Mouse (Mus musculus): Measurements from ENCODE around the gene Gm38392. TPM values are rescaled to one million over a fixed set of nuclear protein-coding genes. Genes with fewer than 3 reads are reported as not detected.

The Gm38392 gene
- polyA plus RNA-seq, 1 experiment from 2014 or later = not detected

DNA sequence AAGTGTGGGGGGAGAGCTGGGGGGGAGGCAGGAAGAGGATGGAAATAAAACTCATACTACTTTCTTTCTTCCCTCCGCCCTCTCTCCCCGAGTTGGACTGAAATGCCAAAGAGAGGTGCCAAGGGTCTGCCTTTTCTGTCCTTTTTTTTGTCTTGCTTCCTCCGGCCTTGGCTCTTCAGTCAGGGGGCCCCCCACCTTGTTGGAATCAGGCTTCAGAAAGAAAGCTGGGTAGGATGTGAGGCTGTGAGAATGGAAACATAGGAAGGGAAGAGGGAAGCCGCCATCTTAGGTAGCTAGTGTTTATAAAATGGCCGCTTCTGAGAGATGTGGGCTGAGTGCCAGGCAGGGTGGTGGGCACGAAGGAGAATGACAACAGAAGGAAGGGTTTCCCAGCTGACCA, 64.6 kb downstream of the Gm38392 start:
- no peak overlapping the region for H3K4me3 ChIP-seq
- no peaks in the 10 kb centered on the region for H3K9me3 ChIP-seq (replicated peaks)
- WGBS = 77% methylated on average over 6 of the region's 6 CpGs

DNA sequence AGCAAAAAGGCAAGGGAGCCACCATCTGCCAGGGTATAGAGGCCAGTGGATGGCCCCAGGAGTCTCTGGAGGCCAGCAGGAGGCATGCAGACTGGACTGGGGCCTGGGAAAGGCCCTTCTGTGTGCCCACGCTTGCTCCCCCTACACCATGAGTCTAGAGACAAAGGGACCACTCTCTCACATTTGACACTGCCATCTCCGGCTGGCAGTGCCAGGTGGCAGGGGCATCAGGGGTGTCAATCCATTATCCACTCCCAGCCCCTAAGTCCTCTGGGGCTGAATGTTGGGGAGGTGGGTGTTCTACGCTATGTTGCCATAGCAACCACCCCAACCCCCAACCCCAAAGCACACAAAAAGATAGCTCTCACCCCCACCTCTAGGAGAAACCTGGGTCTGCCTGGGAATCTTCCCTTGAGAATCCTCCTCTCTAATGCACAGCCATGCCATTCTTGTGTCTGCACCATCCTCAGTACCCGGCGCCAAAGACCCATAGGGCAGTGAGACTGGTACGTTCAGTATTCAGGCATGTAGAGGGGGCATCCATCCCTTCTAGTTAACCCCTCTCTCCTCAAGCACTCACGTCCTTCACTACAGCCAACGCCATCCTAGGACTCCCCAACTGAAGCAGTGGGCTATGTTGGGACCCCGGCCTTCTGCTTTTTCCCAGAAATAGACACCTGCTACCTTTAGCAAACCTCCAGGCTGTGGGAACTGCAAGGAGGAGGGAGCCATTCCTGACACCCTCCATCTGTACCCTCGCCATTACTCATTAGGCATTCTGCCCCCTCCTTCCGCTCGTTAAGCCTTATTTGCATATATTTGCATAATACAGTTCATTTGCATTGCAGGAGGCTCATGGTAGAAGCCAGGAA, 65.3 kb downstream of the Gm38392 start:
- 52% methylated on average over 12 of the region's 12 CpGs for WGBS
- Histone ChIP-seq H3K9ac (no peak overlapping the region), H3K9me3 (replicated peaks) (no peaks in the 10 kb centered on the region), H3K4me3 (no peak overlapping the region), H3K36me3 (no peaks in the 10 kb centered on the region), H3K27ac (no peak overlapping the region), H3K4me1 (replicated peaks) (no peaks in the 10 kb centered on the region), H3K27me3 (peaks cover 88% of the 10 kb centered on the region), H3K4me2 (no peak overlapping the region)
- no peak for ATAC-seq (replicated peaks; ENCODE audit: insufficient number of reproducible peaks, insufficient read depth, low FRiP score, low read depth)

More for the DNA sequence above, 64.6 kb downstream of the Gm38392 start:
- H3K9ac ChIP-seq = no peak overlapping the region
- H3K27me3 ChIP-seq = peaks cover 84% of the 10 kb centered on the region
- H3K4me2 ChIP-seq = no peak overlapping the region
- no peaks in the 10 kb centered on the region for H3K4me1 ChIP-seq (replicated peaks)
- H3K27ac ChIP-seq = no peak overlapping the region
- ATAC-seq (replicated peaks; ENCODE audit: insufficient number of reproducible peaks, insufficient read depth, low FRiP score, low read depth) = no peak
- H3K36me3 ChIP-seq = no peaks in the 10 kb centered on the region

DNA sequence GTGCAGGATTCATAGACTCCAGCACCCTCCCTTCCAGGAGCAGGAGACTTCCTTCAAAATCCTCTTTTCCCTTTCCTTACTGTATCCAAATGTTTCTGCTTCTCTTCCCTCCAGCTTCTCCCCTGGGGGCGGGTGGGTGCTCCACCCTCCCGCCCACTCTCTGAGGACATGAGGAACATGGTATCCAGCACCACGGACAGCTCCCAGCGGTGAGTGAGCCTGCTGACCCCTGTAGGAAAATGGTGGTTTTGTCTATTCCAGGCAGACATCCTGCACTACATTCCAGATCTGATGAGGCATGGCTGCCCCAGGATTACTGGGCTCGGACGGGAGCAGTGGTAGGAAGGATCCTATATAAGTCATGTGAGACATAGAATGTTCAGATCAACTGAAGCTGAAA, 66.2 kb downstream of the Gm38392 start:
- Histone ChIP-seq H3K27me3 (peaks cover 91% of the 10 kb centered on the region), H3K4me2 (no peak overlapping the region), H3K9me3 (replicated peaks) (no peaks in the 10 kb centered on the region), H3K27ac (no peak overlapping the region), H3K36me3 (no peaks in the 10 kb centered on the region), H3K9ac (no peak overlapping the region), H3K4me3 (no peak overlapping the region), H3K4me1 (replicated peaks) (peaks cover 4% of the 10 kb centered on the region)
- ATAC-seq (replicated peaks; ENCODE audit: insufficient number of reproducible peaks, insufficient read depth, low FRiP score, low read depth) = no peak
- WGBS = under 1% methylated on average over 6 of the region's 6 CpGs

DNA sequence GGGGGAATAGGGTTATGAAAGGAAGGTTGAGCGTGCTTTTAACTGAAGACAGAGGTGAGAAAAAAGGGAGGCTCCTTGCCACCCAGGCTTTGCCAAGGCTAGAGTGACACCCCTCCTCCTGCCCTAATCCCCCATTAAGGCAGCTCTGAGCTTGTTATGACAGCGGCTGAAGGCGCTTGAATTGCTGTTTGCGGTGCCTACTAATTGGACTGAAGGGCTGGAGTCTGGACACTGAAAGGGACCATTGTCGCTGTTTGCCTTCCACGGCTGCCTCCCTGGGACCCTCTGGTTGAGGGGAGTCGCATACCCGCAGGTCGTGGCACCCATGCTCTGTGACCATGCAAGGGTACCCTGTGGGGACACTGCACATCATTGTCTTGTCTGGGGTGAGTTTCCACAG, 67.1 kb downstream of the Gm38392 start:
- Histone ChIP-seq H3K27me3 (peaks cover 91% of the 10 kb centered on the region), H3K4me2 (no peak overlapping the region), H3K9ac (no peak overlapping the region), H3K36me3 (no peaks in the 10 kb centered on the region), H3K4me3 (no peak overlapping the region), H3K27ac (no peak overlapping the region), H3K9me3 (replicated peaks) (no peaks in the 10 kb centered on the region), H3K4me1 (replicated peaks) (peaks cover 13% of the 10 kb centered on the region)
- ATAC-seq (replicated peaks; ENCODE audit: insufficient number of reproducible peaks, insufficient read depth, low FRiP score, low read depth) = no peak
- WGBS = 20% methylated on average over 9 of the region's 9 CpGs

DNA sequence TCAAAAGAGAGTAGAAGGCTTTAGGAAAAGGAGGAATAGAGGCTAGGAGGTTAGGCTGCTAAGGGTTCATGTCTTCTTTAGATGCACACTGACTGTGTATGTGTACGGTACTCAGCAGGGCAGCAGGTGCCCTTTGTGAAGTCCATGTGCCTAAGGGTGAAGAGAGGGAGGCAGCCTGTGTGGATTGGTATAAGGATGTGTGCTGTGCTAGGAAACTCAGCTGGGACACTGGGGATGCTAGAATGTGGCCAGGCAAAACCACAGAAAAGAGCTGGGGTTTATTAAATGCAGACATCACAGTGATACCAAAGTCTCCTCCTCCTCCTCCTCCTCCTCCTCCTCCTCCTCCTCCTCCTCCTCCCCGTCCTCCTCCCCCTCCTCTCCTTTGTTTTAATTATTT, 69.3 kb downstream of the Gm38392 start:
- Histone ChIP-seq H3K36me3 (no peaks in the 10 kb centered on the region), H3K4me1 (replicated peaks) (peaks cover 21% of the 10 kb centered on the region), H3K9ac (no peak overlapping the region), H3K9me3 (replicated peaks) (no peaks in the 10 kb centered on the region), H3K27ac (no peak overlapping the region), H3K4me2 (no peak overlapping the region), H3K4me3 (no peak overlapping the region), H3K27me3 (peaks cover 95% of the 10 kb centered on the region)
- WGBS = 66% methylated on average over 1 of the region's 2 CpGs
- ATAC-seq (replicated peaks; ENCODE audit: insufficient number of reproducible peaks, insufficient read depth, low FRiP score, low read depth) = no peak

DNA sequence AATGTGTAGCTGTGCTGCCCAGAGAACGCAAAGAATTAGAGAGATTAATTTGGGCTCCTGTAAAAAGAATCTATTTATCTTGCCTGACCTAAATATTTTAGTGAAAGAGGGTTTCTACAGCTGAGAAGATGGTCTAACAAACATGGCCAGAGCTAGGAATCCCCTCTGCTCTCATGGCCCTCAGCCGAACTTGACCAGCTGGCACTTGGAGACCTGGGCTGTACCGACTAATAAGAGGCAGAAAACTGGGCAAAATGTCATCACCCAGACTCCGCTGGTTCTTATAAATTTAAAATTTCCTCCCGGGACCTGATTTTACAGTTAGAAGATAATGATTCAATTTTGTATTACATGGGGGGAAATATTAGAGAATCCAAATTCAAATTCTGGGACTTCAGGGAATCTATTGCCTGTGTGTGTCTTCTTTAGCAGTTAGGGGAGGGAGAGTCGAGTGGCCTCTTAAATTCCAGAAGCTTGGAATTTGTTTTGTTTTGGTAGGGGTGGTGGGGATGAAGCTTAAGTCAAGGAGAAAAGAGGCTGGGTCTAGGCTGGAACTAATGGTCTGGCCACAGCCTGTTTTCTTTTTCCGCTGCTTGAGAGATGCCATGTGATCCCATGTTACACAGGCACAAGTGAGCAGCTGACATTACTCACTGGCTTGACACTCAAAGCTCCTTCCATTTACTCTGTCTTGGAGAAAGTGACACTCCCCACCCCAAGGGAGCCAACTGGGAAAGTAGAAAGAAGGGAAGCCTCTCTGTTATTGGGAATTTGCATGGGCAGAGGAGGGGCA, 70.3 kb downstream of the Gm38392 start:
- Histone ChIP-seq H3K27me3 (peaks cover 96% of the 10 kb centered on the region), H3K9ac (no peak overlapping the region), H3K27ac (no peak overlapping the region), H3K4me1 (replicated peaks) (peaks cover 21% of the 10 kb centered on the region), H3K36me3 (no peaks in the 10 kb centered on the region), H3K4me2 (no peak overlapping the region), H3K4me3 (peak overlapping the region; percentile 44), H3K9me3 (replicated peaks) (no peaks in the 10 kb centered on the region)
- 17% methylated on average over 7 of the region's 7 CpGs for WGBS
- no peak for ATAC-seq (replicated peaks; ENCODE audit: insufficient number of reproducible peaks, insufficient read depth, low FRiP score, low read depth)

DNA sequence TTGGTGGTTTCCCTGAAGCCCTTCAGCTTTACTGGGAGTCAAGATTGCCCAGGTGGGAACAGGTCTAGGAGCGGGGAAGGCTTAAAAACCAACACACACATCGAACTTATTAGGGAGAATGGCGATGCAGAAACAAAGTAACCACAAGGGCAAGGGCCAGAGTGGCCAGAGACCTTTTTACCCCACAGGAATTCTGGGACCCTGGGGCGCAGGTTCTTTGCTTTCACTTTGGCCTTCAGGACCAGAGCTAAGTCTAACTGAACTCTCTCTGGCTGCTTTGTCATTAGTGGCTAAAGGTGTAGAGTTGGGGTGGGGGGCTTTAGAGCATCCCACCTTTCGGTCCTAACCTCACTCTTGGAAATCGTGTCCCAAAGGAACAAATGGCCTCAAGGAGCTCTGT, 70.9 kb downstream of the Gm38392 start:
- Histone ChIP-seq H3K27me3 (peaks cover 96% of the 10 kb centered on the region), H3K9ac (no peak overlapping the region), H3K9me3 (replicated peaks) (no peaks in the 10 kb centered on the region), H3K4me1 (replicated peaks) (peaks cover 21% of the 10 kb centered on the region), H3K4me2 (peak overlapping the region; percentile 64), H3K4me3 (peak overlapping the region; percentile 44), H3K36me3 (no peaks in the 10 kb centered on the region), H3K27ac (no peak overlapping the region)
- WGBS = 4% methylated on average over 6 of the region's 6 CpGs
- no peak for ATAC-seq (replicated peaks; ENCODE audit: insufficient number of reproducible peaks, insufficient read depth, low FRiP score, low read depth)

DNA sequence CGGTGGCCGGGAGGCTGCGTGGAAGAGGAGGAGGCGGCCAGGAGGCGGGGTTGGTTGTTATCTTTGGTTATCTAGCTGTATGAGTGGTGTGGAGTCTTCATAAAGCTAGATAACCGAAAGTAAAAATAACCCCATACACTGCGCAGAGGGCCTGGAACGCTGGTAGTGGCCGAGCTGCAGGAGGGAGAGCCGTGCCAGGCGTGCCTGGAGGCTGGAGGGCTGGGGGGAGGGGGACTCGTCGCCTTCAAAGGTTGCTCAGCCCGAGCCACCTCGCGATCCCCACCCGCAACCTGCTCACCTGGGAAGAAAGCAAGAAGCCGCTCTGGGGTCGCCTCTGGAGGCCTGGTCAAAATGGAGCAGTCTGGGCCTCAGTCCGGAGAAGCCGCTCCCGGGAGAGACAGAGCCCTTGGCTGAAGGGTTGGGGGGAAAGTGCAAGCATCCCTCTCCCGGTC, 71.4 kb downstream of the Gm38392 start:
- no peak overlapping the region for H3K9ac ChIP-seq
- no peak overlapping the region for H3K27ac ChIP-seq
- H3K4me3 ChIP-seq = peak overlapping the region; percentile 44
- under 1% methylated on average over 23 of the region's 23 CpGs for WGBS
- H3K9me3 ChIP-seq (replicated peaks) = no peaks in the 10 kb centered on the region
- no peak for ATAC-seq (replicated peaks; ENCODE audit: insufficient number of reproducible peaks, insufficient read depth, low FRiP score, low read depth)
- H3K4me1 ChIP-seq (replicated peaks) = peaks cover 21% of the 10 kb centered on the region
- no peaks in the 10 kb centered on the region for H3K36me3 ChIP-seq
- peaks cover 97% of the 10 kb centered on the region for H3K27me3 ChIP-seq
- H3K4me2 ChIP-seq = peak overlapping the region; percentile 64

DNA sequence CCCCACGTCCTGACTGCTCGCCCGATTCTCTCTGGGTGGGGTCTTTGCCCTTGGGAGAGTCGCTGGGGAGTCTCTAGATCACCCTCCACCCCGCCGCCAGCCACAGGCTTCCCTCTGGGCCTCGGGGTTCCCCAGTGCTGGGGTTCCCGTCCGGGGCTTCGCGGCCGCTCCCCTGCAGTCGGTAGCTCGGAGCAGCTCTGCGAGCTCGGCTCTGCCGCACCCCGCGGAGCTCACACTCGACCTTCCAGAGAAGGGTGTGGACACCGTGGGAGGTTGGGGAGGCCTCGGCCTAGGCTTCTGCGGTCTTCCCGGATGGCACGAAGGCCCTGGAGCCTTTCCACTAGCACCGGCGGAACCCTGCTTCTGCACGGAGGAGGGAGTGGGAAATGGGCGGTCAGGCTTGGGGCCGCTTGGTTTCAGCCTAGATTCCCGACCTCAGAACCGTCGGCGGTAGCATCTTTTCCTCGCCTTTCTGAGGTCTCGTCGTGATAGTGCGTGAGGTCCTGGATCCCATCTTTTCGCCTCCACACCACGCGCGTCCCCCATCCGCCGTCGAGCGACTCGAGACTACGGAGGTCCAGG, 71.9 kb downstream of the Gm38392 start:
- Histone ChIP-seq H3K36me3 (no peaks in the 10 kb centered on the region), H3K27ac (no peak overlapping the region), H3K9ac (no peak overlapping the region), H3K4me1 (replicated peaks) (peaks cover 21% of the 10 kb centered on the region), H3K4me2 (peak overlapping the region; percentile 64), H3K9me3 (replicated peaks) (no peaks in the 10 kb centered on the region), H3K4me3 (peak overlapping the region; percentile 44), H3K27me3 (peaks cover 97% of the 10 kb centered on the region)
- ATAC-seq (replicated peaks; ENCODE audit: insufficient number of reproducible peaks, insufficient read depth, low FRiP score, low read depth) = no peak
- WGBS = under 1% methylated on average over 48 of the region's 48 CpGs

DNA sequence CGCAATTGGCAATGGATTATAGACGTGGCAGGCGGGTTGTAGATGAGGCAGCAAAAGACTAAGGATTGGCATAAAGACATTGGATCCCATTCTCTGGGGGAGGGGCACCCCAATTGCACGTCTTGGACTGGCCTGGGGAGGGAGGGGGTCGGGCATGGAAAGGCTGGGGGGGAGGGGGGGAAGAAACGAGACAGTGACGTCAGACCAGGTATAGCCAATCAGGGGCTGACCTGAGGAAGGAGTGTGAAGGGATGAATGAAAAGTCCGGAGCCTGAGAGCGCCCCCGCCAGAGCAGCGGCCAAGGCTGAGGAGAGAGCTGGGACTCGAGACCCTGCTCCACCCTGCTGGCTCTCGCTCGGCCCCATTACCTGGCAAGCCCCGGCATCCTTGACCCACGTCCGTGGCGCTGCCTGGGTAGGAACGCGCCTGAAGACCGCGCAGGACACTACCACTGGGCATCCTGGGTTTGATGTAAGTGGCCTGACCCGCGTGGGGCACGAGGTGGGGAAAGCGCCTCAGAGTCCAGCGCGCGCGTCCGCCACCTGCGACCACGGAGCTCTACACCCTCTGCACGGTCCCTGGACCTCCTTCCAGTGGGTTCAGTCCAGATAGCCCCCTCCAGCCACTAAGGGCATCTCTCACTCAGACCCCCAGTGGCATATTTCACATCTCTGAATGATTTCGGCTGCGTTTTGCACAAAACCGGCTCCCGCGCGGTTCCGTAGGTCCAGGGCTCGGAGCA, 72.6 kb downstream of the Gm38392 start:
- Histone ChIP-seq H3K9me3 (replicated peaks) (no peaks in the 10 kb centered on the region), H3K27me3 (peaks cover 97% of the 10 kb centered on the region), H3K4me1 (replicated peaks) (peaks cover 21% of the 10 kb centered on the region), H3K4me3 (peak overlapping the region; percentile 44), H3K27ac (no peak overlapping the region), H3K4me2 (peak overlapping the region; percentile 64), H3K9ac (no peak overlapping the region), H3K36me3 (no peaks in the 10 kb centered on the region)
- ATAC-seq (replicated peaks; ENCODE audit: insufficient number of reproducible peaks, insufficient read depth, low FRiP score, low read depth) = no peak
- 3% methylated on average over 42 of the region's 42 CpGs for WGBS

DNA sequence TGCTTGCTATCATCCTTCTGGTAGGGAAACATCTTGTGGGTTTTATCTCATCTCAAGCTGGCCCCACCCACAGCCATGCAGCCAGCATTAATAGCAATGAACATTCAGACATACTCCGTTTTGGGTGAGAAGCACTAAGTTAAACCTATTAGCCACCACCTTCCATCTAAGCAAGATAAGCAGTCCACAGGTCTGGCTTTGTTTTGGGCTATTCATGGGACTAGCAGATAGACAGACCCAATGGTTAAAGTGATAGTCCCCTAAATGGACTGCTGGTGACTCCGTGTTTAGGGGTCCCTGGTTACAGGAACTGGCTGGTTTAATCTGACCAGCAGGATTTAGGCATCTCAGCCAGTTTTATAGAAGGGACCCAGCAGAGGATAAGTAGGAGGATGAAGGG, 74.0 kb downstream of the Gm38392 start:
- no peaks in the 10 kb centered on the region for H3K9me3 ChIP-seq (replicated peaks)
- H3K4me3 ChIP-seq = no peak overlapping the region
- peaks cover 21% of the 10 kb centered on the region for H3K4me1 ChIP-seq (replicated peaks)
- no peak overlapping the region for H3K9ac ChIP-seq
- H3K27ac ChIP-seq = no peak overlapping the region
- ATAC-seq (replicated peaks; ENCODE audit: insufficient number of reproducible peaks, insufficient read depth, low FRiP score, low read depth) = no peak
- peaks cover 98% of the 10 kb centered on the region for H3K27me3 ChIP-seq
- 8% methylated on average over 2 of the region's 2 CpGs for WGBS
- no peaks in the 10 kb centered on the region for H3K36me3 ChIP-seq
- H3K4me2 ChIP-seq = no peak overlapping the region

Measured in heart, embryonic 15.5 days (tissue).